Mouse (Mus musculus) lung, postnatal 25 days (tissue): Measurements from ENCODE around the gene Cacna1e.

Experiments
- DNase-seq: peaks from one replicate; pipeline ENCODE4 v3.0.0; 2022; ENCODE audit warnings: low spot score

Gene Cacna1e

DNA sequence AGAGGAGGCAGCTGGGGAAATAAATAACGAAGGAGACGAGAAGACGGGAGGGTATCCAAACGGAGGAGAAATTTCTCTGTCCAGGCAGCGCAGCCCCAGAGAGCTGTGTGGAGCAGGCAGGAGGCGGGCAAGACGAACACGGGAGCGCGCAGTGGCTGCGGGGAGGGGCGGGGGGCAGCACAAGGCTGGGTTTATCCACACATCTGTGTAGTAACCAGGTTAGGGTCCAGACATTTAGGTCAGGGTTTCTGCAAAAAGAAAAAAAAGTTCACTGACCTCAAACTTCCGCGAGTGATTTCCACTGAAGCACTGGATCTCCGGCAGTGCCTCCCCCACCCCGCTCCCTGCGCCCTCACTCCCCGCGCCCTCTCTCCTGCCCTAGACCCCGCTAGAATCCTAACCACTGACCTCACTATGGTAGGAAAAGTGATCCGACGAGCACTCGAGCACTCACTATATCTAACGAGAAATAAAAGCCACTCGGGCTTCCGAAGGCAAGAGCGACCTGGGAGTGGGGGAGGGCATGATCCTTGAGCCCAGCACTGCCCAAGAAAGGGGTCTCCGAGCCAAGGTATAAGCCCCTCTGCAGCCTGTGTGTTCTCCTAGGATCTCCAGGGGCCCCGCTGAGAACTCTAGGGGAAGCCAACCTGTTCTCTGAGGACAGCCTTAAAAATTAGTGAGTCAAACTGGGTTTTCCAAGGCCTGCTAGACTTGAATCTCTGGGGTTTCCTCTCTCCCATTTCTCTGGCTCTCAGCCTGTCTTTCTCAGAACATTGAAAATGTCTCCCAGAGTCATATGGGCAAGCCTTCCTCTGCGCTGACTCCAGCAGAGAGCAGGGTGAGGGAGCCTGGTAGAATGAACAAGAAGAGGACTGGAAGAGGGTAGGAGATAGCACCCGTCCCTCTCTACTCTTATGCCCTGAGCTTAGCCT, at the start of gene Cacna1e:
Gene Cacna1e (minus strand): TSS at position 227 of the 932 bp plus-strand sequence.
- DNase-seq, result no peak

DNA sequence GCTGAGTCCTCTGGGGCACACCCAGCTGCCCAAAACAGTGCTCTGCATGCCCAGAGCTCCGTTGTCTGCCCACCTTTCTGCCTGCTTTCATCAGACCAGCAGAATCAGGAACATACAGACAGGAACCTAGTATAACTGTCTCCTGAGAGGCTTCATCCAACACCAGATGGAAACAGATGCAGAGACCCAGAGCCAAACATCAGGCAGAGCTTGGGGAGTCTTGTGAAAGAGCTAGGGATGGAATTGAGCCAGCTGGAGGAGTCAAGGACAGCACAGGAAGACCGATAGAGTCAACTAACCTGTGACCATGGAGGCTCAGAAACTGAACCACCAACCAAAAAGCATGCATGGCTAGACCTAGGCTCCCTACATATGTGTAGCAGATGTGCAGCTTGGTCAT, 34.1 kb upstream of the Cacna1e start:
- peak; percentile 19 for DNase-seq

DNA sequence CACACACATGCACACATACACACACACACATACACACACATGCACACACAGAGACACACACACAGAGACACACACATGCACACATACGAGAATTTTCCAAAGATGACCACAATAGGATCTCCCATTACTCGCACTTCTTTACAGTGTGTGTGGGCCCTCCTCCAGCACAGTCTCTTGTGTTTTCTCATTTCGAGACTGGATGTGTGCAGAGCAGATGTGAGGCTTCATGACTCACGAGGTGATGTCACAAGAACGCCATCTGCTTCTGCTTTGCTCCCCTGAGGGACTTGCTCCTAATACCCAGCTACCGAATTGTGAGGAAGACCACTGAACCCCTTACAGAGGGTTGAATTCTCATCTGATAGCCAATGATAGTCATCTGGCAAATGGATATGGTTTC, 33.1 kb upstream of the Cacna1e start:
- DNase-seq, result peak; percentile 2

- DNase-seq, result no peak
Measured at GRCm38 (mm10) chr1:154909554-154909953, 25.3 kb upstream of the Cacna1e start.

DNA sequence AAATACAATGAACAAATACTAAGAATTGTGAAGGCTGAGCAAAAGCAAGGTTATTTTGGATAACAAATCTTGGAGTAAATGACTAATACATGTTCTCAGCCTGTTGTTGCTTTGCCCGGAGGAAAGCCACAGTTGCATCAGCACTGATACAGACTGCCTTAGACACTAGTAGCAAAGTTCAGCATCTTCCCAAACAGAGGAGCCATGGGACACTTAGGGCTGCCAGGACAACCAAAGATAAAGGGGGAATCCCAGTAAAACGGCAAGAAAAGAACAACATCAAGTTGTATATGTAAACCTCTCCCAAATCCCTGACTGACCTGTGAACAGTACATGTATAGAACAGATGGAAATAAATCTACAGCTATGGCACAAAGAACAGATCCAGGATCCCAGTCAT, 13.1 kb upstream of the Cacna1e start:
- no peak for DNase-seq

DNA sequence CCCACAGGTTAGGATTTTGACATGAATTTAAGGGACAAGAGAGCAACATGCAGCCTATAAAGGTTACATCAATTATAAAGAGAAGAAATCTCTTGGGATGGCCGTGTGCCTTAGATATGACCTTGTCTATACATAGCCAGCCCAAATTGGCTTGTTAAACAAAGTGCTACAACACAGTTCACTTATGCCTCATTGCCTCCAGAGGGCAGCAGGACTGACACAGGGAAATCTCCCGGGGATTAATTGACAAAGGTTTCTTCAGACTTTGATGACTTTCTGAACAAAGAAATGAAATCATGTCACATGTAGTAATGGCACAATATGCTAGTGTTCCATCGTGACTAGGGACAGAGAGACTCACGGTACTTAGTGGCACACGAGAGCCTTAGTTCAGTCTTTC, 5.9 kb upstream of the Cacna1e start:
- no peak for DNase-seq

- DNase-seq, result no peak
Measured at GRCm38 (mm10) chr1:154888495-154888894, 4.2 kb upstream of the Cacna1e start.

GRCm38 (mm10) chr1:154888018-154888417, 3.7 kb upstream of the Cacna1e start:
- DNase-seq, result no peak

GRCm38 (mm10) chr1:154887546-154887945, 3.2 kb upstream of the Cacna1e start:
- DNase-seq, result no peak

GRCm38 (mm10) chr1:154886611-154887010, 2.3 kb upstream of the Cacna1e start:
- DNase-seq, result no peak

GRCm38 (mm10) chr1:154885207-154885548, 877 bp upstream of the Cacna1e start:
- DNase-seq, result no peak

DNA sequence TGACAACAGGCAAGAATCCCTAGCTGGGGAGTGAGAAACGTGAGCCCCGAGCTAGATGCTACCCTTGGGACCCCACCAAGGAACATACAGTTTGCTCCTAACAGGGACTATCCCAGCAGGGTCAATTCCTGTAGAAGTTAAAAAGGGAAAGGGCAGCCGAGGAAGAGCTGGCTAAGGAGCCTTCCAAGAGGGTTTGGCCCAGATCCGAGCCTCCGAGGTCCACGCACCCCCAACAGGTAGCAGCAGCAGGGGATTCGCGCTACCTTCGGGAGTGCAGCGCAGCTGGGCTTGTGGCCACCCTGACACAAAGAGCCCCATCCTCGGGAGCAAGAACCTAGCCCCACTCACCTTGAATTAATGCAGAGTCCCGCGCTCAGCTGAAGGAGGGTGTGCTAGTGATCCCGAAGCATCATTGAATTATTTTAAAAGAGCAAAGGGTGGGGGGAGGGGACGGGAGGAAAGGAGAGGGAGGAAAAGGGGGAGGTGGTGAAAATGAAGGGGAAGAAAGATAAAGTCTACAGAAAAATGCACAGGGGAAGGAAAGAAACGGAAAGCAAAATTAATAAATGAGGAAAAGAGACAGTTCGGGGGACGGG, 607 bp downstream of the Cacna1e start:
- DNase-seq, result no peak

DNA sequence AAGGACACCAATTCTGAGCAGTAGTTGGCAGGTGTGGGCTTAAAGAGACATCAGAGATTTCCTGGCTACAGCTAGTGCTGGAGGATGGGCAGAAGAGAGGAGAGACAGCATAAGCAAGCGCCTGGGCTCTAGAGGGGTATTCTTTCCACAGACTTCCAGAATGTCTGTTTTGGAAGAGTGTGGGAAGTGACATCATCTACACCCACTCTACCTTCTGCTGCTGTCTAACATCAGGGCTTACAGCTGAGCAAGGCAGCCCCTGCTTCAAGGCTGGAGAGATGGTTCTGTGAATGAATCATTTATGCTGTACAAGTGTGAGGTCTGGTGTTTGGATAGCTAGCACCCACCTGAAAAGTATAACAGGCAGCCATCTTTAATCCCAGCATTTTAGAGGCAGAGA, 18.3 kb downstream of the Cacna1e start:
- no peak for DNase-seq

DNA sequence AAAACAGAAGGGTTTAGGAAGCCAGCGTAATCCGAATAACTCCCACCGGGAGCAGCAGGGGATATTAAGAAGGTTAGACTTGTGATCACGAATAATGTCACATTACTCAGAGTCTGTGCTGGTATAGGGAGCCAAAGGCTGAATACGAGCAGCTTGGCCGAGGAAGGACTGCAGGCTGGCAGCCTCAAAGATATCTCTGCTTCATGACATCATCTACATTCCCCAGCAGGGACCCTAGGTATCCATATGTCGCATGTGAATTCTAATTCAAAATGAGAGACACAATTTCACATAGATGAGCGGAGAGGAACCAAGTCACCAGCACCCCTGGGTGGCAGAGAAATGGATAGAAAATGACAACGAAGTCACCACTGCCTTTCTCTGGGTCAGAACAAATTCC, 22.9 kb downstream of the Cacna1e start:
- no peak for DNase-seq

DNA sequence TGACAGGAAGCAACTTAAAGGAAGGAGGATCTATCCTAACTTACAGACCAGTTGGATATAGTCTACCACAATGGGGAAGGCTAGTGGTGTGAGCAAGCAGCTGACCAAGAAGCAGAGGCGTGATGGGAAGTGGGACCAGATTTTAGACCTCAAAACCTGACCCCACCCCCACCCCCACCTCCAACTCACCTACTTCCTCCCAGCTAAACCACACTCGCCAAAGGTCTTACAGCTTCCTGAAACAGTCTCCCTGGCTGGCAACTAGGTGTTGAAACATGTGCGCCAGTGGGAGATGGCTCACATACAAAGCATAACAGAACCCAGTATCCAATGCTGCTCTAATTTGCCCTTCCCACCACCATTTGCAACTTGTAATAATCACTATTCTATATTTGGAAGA, 29.7 kb downstream of the Cacna1e start:
- DNase-seq, result no peak

- DNase-seq, result no peak
Measured at GRCm38 (mm10) chr1:154850515-154851287, 33.6 kb downstream of the Cacna1e start.

- DNase-seq, result no peak
Measured at GRCm38 (mm10) chr1:154848683-154849579, 35.4 kb downstream of the Cacna1e start.

DNA sequence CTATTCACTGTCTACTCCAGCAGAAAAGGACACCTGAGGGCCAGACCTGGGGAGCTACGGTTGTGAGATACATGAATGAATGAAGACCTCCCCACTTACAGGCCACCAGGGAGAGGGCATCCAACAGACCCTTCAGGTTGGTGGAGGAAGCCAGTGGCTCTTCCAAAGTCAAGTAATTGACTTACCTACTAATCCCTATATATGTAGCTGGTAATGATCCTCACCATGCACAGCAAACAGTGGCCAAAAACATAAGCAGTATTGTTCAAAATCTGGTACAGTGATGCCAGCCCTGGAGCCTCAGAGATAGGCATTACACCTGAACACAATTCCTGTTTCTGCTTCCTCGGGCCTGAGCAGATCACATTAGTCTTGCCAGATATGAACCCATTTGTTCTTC, 37.4 kb downstream of the Cacna1e start:
- DNase-seq, result no peak

DNA sequence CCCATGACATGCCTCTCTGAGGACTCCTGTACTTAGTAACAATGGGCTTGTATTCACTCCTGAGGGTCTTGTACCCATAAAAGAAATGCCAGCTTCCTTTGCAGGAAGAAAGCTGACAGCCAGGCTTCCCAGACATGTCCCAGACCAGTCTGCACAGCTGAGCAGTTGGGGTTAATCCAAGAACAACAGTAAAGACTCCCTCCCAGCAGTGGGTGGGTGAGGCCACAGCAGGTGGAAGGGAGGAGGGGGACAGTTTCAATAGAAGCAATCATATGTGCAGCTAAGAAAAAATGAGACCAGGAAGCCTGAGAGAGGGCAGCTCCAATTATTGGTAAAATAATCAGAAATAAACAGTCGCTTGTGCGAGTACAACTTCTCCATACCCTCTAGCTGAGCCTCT, 40.9 kb downstream of the Cacna1e start:
- DNase-seq, result no peak

DNA sequence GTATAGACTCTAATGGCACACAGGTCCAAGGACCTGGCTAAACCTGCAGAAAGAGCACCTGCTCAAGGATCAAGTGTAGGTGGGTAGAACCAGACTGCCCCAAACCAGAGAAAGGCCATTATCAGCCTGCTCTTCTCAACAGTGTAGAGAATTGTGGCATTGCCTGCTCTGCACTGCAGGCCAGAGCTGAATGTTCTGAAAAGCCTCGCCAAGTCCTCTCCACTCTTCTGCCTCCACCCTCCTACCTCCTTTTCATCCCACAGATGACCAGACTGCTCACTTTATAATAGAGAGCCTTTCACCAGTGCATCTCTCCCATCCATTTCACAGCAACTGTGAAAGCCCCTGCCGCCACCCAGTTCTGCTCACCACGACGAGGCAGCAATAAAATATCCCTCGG, 42.0 kb downstream of the Cacna1e start:
- no peak for DNase-seq

DNA sequence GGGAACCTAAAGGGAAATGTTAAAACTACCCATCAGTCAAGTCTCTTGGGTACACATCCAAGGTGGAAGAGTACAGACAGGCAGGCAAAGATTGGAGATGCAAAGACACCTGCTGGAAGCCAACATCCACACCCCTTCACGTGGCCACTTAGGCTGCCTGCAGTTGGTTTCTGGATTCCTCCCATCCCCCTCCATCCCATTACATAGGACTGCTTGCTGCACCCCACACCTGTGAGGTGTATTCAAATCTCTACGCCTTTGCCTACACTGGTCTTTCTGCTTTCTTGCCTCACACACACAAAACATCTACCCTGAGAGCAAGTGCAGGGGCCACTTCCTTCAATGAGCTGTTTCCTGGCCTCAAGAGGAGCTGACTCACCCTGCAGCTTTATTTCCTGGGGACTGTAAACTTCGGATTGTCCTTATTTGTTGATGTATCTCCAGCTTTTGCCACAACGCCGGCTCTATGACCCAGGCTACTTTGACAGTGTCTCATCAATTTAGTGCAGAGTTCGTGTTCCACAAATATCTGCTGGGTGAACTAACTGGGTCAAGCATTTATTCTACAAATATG, 43.2 kb downstream of the Cacna1e start:
- no peak for DNase-seq

DNA sequence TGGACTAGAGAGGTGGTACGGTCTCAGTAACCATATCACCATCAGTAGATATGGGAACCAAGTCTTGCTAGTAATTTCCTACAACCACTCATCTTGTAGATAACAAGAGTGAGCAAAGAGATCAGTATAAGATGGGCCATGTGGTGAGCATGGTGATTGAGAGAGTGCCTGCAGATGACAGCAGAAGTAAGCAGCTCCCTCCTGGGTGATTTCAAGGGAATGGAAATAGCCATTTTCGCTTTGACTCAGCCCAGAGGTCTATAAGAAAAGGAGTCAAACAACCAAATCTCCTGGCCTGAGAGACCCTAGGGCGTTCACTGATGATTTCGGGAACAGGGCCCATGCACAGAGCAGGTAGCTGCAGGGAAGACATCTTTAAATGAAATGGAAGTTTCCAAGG, 45.0 kb downstream of the Cacna1e start:
- DNase-seq, result no peak
